Mouse (Mus musculus) myocyte (in vitro differentiated cells): ENCODE results near the gene Mad1l1. TPM values are rescaled to one million over a fixed set of nuclear protein-coding genes. Genes with fewer than 3 reads are reported as not detected.

Source experiments
- H3K27me3 ChIP-seq: one replicate; pipeline ENCODE4 v1.6.1; 2011; ENCODE audit not compliant: control insufficient read depth, insufficient read depth, insufficient read length
- H3K36me3 ChIP-seq: one replicate; pipeline ENCODE4 v1.6.1; 2011; ENCODE audit not compliant: control insufficient read depth, insufficient read depth
- H3K4me2 ChIP-seq: one replicate; pipeline ENCODE4 v1.6.1; 2011; ENCODE audit warnings: low read depth, control low read depth
- H3K4me3 ChIP-seq: one replicate; pipeline ENCODE4 v1.5.1; 2011; ENCODE audit warnings: mild to moderate bottlenecking, control low read depth, moderate library complexity
- H3K79me2 ChIP-seq: one replicate; pipeline ENCODE4 v1.6.1; 2011; ENCODE audit not compliant: control insufficient read depth, insufficient read depth
- H3ac ChIP-seq: one replicate; pipeline ENCODE4 v1.6.1; 2011; ENCODE audit not compliant: control insufficient read depth, insufficient read length
- CEBPB ChIP-seq: IDR thresholded peaks from 2 replicates; pipeline ENCODE4 v1.6.1; 2011; ENCODE audit warnings: mild to moderate bottlenecking, moderate library complexity; ENCODE audit not compliant: poor library complexity, insufficient read depth, severe bottlenecking
- E2F4 ChIP-seq: IDR thresholded peaks from one replicate; pipeline ENCODE4 v1.6.1; 2011; ENCODE audit warnings: mild to moderate bottlenecking, control low read depth, moderate library complexity; ENCODE audit not compliant: insufficient read depth
- MAX ChIP-seq: IDR thresholded peaks from one replicate; pipeline ENCODE4 v1.6.1; 2011; ENCODE audit warnings: low read depth, mild to moderate bottlenecking, control low read depth
- MYOD1 ChIP-seq, 3 experiments: IDR thresholded peaks; one replicate each; pipeline ENCODE4 v1.6.1; 2011; ENCODE audit warnings: control low read depth in 2 of 3, low read depth in 2 of 3, mild to moderate bottlenecking in 2 of 3, moderate library complexity in 1 of 3; ENCODE audit not compliant: insufficient read length in 2 of 3, control insufficient read depth in 1 of 3
- MYOG ChIP-seq, 3 experiments: IDR thresholded peaks; one replicate each; pipeline ENCODE4 v1.6.1; 2011; ENCODE audit warnings: control low read depth in 2 of 3, low read depth in 2 of 3, mild to moderate bottlenecking in 2 of 3; ENCODE audit not compliant: insufficient read length in 2 of 3, control insufficient read depth in 1 of 3, insufficient read depth in 1 of 3
- POLR2A ChIP-seq: IDR thresholded peaks from one replicate; pipeline ENCODE4 v1.6.1; 2011; ENCODE audit warnings: low read depth, mild to moderate bottlenecking, control low read depth, moderate library complexity; ENCODE audit not compliant: insufficient read length
- POLR2AphosphoS2 ChIP-seq: IDR thresholded peaks from one replicate; pipeline ENCODE4 v1.6.1; 2011; ENCODE audit warnings: low read depth, control low read depth; ENCODE audit not compliant: insufficient read length
- REST ChIP-seq: IDR thresholded peaks from one replicate; pipeline ENCODE4 v1.6.1; 2011; ENCODE audit warnings: mild to moderate bottlenecking, control low read depth, moderate library complexity; ENCODE audit not compliant: insufficient read depth, insufficient read length
- SRF ChIP-seq: IDR thresholded peaks from one replicate; pipeline ENCODE4 v1.6.1; 2011; ENCODE audit warnings: low read depth; ENCODE audit not compliant: control insufficient read depth, insufficient read length
- TCF12 ChIP-seq: IDR thresholded peaks from one replicate; pipeline ENCODE4 v1.6.1; 2011; ENCODE audit warnings: mild to moderate bottlenecking, control low read depth; ENCODE audit not compliant: poor library complexity, insufficient read depth, severe bottlenecking
- TCF3 ChIP-seq: IDR thresholded peaks from one replicate; pipeline ENCODE4 v1.6.1; 2011; ENCODE audit warnings: low read depth, control low read depth; ENCODE audit not compliant: insufficient read length
- USF1 ChIP-seq: IDR thresholded peaks from one replicate; pipeline ENCODE4 v1.6.1; 2011; ENCODE audit warnings: low read depth, mild to moderate bottlenecking, control low read depth, moderate library complexity
- polyA plus RNA-seq: library from polyadenylated mRNA; unstranded; fragments of >200 nt; fragmentation: generic; extraction: Trizol; gene quantifications from one replicate; pipeline ENCODE4 v1.2.1, GENCODE M21; 2012; ENCODE audit warnings: missing spikeins

The Mad1l1 gene
- polyA plus RNA-seq, 1 experiment = 35.6 TPM

DNA sequence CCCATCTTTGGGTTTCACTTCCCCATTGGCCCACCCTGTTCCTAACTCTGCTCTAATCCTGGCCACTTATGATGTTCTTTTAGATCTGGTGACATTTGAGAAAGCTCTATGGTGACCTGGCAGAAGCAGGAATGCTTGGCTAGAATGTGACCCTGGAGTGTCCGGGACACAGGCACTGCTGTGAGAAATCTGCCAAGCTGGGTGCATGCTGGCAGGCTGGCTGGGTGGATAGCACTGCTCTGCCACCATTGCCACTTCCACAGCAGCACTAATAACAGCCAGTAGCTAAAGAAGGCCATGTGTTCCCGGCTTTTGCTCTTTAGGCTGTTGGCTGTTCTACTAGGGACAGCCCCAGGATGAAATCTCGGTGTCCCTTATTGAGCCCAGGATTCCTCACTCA lies 265.1 kb downstream of the Mad1l1 start:
- Histone ChIP-seq H3K4me3 (no peak overlapping the region), H3K4me2 (no peak overlapping the region), H3K36me3 (peaks cover 5% of the 10 kb centered on the region), H3K27me3 (no peaks in the 10 kb centered on the region), H3ac (no peak overlapping the region), H3K79me2 (no peaks in the 10 kb centered on the region)
- TF ChIP-seq E2F4 = no peak
- TF ChIP-seq POLR2A = no peak
- no peak for TF ChIP-seq TCF3
- TF ChIP-seq REST = no peak
- no peak for TF ChIP-seq USF1
- no peak for TF ChIP-seq CEBPB
- TF ChIP-seq TCF12 = no peak

DNA sequence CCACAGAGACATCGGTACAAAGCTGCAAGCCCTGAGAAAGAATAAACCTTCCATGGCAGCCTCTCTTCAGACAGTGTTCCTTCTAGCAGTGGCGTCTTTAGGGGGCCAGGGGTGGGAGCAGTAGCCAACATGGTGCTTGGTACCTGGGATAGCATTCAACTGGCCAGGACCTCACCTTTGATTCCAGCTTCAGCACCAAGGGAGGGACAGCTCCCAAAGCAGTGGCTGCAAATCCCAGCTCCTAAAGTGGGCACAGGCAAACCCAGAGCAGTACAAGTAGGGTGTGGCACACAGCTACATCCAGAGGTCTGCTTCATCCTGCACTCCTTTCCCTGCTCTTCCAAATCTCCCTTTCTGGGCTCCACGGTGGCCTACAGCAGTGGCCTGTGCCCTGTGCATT lies 265.9 kb downstream of the Mad1l1 start:
- no peaks in the 10 kb centered on the region for H3K27me3 ChIP-seq
- H3K4me2 ChIP-seq = no peak overlapping the region
- H3K79me2 ChIP-seq = no peaks in the 10 kb centered on the region
- no peak for TF ChIP-seq TCF12
- peak; percentile 77 for TF ChIP-seq REST
- TF ChIP-seq POLR2AphosphoS2 = no peak
- no peak for TF ChIP-seq POLR2A
- no peak overlapping the region for H3K4me3 ChIP-seq
- peaks cover 5% of the 10 kb centered on the region for H3K36me3 ChIP-seq
- H3ac ChIP-seq = no peak overlapping the region

DNA sequence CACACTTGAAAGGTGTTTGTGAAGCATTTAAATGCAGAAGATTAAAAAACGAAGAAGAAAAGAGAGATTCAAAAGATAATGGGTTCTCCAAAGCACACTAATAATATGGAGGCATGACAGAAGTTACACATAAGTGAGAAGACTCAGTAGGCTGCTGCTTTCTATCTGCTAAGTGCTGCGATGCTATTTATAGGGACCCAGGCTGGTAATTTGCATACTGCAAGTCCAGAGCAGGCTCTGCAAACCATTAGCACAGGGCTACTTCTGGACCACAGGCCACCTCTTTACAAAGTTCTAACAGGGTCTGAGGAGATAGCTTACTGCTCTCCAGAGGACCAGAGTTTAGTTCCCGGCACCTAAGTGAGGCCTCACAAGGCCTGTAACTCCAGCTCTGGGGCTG lies 267.7 kb downstream of the Mad1l1 start:
- Histone ChIP-seq H3K36me3 (peaks cover 5% of the 10 kb centered on the region), H3ac (no peak overlapping the region), H3K4me3 (no peak overlapping the region), H3K4me2 (no peak overlapping the region), H3K27me3 (no peaks in the 10 kb centered on the region), H3K79me2 (no peaks in the 10 kb centered on the region)
- TF ChIP-seq REST (no peak), MAX (no peak), POLR2AphosphoS2 (no peak), POLR2A (no peak), TCF3 (no peak)

DNA sequence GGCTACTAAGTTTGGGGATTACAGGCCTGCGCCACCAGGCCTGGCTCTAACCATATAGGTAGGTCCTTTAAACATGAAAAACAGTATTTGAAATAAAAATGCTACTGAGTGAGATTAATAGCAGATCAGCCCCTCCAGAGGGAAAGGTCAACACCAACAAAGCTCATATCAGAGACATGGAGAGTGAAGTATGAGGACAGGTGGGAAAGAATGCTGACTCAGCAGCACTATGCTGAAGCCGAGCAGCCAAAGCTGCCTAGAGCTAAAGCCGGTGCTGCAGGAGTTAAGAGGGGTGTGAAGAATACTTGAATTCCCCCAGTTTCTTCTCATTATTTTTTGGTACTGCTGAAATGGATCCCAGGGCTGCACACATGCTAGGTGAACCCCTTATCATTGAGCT lies 268.9 kb downstream of the Mad1l1 start:
- Histone ChIP-seq H3K4me3 (no peak overlapping the region), H3K4me2 (no peak overlapping the region), H3K79me2 (no peaks in the 10 kb centered on the region), H3ac (no peak overlapping the region), H3K27me3 (no peaks in the 10 kb centered on the region), H3K36me3 (peaks cover 5% of the 10 kb centered on the region)
- TF ChIP-seq REST (no peak), TCF3 (no peak)

DNA sequence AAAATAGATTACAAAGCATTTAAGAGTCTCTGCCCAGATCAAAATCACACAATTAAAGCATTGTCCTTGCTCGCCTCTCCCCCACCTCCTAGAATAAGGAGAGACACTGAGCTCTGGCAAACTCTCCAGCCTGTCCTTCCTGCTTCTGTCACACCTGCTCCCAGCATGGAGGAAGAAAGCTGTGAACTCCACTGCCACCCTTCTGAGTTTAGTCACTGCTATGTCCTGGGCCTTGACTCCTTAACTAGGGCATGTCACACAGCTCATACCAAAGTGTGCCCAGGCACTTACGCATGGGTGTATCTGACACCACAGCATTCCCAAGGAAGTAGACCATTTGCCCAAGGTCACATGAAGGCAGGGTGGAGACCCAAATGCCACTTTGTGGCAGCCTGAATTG lies 275.9 kb downstream of the Mad1l1 start:
- Histone ChIP-seq H3ac (no peak overlapping the region), H3K4me3 (no peak overlapping the region), H3K79me2 (no peaks in the 10 kb centered on the region), H3K27me3 (no peaks in the 10 kb centered on the region), H3K4me2 (peak overlapping the region; percentile 18), H3K36me3 (no peaks in the 10 kb centered on the region)
- TF ChIP-seq REST (no peak), SRF (no peak), MYOD1 (IDR thresholded peaks at IDR 0.05; ENCODE audit: control insufficient read depth in 1 of 3, insufficient read length in 2 of 3, low read depth in 2 of 3) (peak in 2 of 3 experiments; percentile 50 to 71), CEBPB (no peak), MYOG (IDR thresholded peaks at IDR 0.05; ENCODE audit: control insufficient read depth in 1 of 3, insufficient read depth in 1 of 3, insufficient read length in 2 of 3, low read depth in 2 of 3) (peak in 2 of 3 experiments; percentile 3 to 72), USF1 (peak; percentile 36)

DNA sequence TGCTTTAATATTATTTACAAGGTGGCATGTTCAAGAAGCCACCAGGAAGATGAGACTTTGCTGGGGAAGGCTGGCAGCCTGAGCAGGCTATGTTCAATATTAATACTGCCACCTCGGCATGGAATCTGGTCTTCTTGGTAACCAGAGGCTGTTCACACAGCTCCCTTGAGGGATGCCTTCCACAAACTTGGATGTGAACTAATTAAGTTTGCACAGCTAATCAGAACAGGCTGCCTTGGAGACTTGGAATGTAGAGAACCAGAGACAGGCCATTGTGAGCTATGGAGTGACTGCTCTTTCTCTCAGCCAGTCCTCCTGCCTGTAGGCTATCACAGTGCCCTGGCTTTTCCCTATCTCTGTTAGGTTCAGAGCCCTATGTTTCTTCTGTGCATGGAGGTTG lies 278.4 kb downstream of the Mad1l1 start:
- H3ac ChIP-seq = no peak overlapping the region
- H3K79me2 ChIP-seq = no peaks in the 10 kb centered on the region
- H3K36me3 ChIP-seq = no peaks in the 10 kb centered on the region
- H3K27me3 ChIP-seq = no peaks in the 10 kb centered on the region
- H3K4me3 ChIP-seq = no peak overlapping the region
- TF ChIP-seq USF1 = no peak
- TF ChIP-seq TCF12 = no peak
- no peak for TF ChIP-seq E2F4
- TF ChIP-seq MYOD1 (IDR thresholded peaks at IDR 0.05; ENCODE audit: control insufficient read depth in 1 of 3, insufficient read length in 2 of 3, low read depth in 2 of 3) = no peak
- no peak for TF ChIP-seq MAX
- no peak for TF ChIP-seq CEBPB
- no peak for TF ChIP-seq POLR2AphosphoS2
- TF ChIP-seq POLR2A = no peak
- no peak for TF ChIP-seq REST
- no peak for TF ChIP-seq MYOG (IDR thresholded peaks at IDR 0.05; ENCODE audit: control insufficient read depth in 1 of 3, insufficient read depth in 1 of 3, insufficient read length in 2 of 3, low read depth in 2 of 3)
- no peak for TF ChIP-seq TCF3
- no peak for TF ChIP-seq SRF
- no peak overlapping the region for H3K4me2 ChIP-seq
